Mouse (Mus musculus) thymus, postnatal 0 days (tissue): ENCODE results near the gene Schip1. TPM values are rescaled to one million over a fixed set of nuclear protein-coding genes. Genes with fewer than 3 reads are reported as not detected.

Experiments
- DNase-seq: peaks from one replicate; pipeline ENCODE4 v3.0.0-alpha.2; 2015; ENCODE audit warnings: low spot score
- polyA plus RNA-seq: library from polyadenylated mRNA; unstranded; fragments of >200 nt; fragmentation: Nextera tagmentation; extraction: Ambion mirVana; gene quantifications from 2 replicates; pipeline ENCODE4 v1.2.1, GENCODE M21; 2015

Schip1 gene
- polyA plus RNA-seq, 1 experiment from 2014 or later: 4.7 TPM

DNA sequence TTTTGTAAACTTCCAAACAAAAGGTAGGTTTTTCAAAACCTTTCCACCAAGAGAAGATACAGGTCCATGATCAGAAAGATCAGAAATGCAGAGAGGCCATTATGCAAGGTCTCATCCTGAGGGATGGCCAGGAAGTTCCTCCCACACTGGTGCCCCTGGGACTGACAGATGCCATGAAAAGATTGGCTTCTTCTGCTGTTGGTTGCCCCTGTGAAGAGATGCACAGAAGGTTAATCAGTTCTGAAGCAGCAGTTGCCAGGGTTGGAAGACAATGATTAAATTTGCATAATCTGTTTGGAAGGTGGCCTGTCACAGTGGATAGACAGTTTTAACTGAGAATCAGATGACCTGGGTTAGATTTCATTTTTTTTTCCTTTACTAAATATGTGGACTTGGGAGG is 319.1 kb downstream of the Schip1 start:
- DNase-seq: no peak

DNA sequence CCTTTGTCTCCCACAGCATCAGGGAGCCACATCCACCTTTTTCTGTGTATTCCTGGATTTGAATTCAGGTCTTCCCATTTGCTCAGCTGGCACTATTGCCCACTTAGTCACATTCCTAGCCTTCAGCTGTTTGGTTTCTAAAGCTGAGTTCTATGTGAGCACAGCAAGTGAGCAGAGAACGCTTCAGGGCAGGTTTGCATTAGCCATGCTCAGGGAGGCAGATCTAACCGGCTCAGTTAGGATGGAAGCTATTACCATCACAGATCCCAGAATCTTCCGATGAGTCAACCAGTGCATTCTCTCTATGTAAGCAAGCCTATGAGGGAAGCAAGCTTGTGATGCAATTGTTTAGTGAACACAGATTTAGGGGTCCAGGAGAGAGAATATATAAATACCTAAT is 320.9 kb downstream of the Schip1 start:
- DNase-seq: no peak

DNA sequence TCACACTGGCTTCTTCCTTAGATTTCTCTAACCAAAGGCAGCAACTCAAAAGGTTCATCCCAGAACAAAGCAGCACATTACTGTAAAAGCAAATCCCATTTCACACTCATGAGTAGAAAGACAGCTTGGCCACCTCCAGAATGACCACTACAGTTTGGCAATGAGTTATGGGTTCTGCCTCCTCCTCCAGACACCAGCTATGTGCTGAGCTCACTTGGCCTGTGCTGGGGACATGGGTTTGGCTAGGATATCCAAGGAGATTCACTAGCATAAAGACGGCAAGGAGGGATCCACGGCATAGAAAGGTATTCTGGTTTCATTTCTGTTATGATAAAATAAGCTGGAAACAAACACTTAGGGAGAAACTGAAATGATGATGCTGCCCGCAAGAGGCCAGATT is 323.4 kb downstream of the Schip1 start:
- no peak for DNase-seq

DNA sequence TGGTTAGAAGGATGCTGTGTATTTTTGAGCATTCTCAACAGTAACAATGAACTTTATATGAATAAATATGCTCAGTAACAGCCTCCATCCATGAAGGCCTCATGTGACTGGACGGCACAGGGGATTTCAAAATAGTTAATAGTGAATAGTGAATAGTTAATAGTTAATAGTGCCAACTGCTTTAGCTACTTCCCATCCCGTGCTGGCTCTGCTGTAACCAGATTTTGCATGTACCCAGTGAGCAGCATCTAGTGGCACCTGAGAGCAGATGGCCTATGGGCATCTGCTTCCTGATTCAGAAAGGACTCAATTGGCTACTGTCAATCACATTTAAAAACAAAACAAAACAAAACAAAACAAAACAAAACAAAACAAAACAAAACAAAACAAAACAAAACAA is 329.0 kb downstream of the Schip1 start:
- no peak for DNase-seq

DNA sequence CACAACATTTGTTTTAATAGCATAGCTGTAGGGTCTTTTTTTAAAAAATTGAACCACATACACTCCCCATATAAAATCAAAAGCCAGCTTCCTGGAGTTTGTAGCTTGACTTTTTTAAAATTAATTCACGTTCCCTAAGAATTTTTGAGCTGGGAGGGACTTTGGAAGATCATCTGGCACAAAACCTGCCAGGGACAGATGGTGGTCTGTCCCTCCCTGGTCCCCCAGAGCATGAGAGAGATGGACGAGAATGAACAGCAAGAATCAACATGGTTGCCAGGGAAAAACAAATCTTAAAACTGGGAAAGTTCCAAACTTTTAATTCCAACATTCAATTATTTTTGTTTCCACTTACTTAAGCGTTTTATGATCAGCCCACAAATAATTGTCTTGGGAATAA is 334.1 kb downstream of the Schip1 start:
- no peak for DNase-seq

DNA sequence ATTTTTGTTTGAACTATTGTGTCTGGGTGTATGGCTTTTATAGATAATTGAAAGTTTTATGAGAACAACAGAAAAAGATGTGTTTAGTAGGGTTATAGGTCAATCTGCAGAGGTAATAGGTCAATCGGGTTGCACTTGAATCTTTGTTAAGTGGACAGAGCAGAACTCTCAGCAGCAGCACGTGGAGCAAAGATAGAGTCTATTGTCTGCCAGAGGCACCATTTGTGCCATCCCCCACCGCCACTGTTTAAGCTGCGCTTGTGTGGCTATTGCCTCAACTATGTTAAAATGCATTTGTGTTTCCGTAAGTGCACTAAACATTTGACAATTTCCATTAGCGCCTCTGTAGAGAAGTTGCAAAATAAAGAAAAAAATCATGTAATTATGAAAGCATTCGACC is 335.5 kb downstream of the Schip1 start:
- no peak for DNase-seq

DNA sequence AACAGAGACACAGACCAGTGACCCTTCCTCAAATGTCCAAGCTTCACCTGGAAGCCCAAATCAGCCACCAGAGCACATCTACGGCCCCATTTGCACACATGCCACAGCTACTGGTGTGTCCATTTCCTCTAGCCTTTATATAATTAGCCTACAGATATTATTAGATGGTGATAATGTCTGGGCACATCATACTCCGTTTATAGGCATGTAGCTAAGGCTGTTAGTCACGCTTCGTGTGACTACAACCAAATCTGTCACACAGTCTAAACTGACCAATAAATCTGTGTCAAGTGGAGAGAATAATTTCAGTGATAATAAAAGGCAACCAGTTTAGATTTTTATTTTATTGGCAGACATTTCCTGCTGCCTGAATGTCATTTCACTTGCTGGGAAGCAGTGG is 338.7 kb downstream of the Schip1 start:
- no peak for DNase-seq

DNA sequence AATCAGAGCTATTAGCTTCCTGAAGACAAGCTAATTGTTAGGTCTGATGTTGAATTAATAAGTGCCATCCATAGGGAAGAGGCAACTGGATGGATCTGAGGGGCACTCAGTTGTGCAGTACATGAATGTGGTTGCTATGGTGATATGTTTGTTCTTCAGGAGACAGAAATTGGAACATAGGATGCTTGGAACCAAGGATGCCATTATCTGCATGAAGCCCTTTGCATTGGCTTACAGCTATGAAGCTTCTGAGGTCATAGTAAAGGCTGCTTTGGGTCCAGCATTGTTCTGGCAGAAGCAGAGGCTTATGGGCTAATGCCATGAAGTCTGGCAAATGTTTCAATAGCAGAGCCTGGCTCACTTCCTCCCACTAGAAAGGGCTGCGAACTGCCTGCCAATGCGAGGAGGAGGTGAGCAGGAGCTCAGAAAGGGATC is 339.2 kb downstream of the Schip1 start:
- DNase-seq: no peak

DNA sequence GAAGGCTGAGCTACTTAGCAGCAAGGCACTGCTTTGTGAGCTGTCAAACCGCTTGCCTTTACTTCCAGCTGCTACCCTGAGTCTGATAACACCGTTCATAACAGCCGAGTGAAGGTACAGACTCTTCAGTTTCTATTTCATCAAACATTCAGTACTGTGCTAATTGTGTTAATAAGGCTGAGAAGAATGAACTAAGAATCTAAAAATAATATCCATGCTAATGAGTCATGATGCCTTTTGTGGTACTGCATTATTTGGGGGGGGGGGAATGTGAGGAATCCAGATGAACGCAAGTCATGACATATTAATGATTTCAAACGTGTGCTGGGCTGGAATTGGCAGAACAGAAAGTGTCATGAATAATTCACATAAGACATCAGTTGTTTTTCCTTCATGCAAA is 341.1 kb downstream of the Schip1 start:
- no peak for DNase-seq

DNA sequence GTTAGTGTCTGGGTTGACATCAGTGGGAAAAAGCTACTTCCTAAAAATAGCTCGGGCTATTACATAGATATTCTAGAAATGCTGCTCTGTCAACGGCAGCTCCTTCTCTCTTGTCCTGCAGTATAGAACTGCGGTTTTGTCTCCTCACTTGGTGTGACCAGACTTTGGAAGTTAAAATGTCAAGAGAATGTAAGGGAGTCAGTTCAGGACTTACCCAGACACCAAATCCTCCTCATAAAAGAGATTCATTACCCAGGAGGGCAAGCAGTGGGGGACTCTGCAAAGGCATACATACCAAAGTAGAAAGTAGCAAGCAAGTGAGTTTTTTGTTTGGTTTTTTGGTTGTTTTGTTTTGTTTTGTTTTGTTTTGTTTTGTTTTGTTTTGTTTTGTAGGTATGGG is 347.7 kb downstream of the Schip1 start:
- no peak for DNase-seq

DNA sequence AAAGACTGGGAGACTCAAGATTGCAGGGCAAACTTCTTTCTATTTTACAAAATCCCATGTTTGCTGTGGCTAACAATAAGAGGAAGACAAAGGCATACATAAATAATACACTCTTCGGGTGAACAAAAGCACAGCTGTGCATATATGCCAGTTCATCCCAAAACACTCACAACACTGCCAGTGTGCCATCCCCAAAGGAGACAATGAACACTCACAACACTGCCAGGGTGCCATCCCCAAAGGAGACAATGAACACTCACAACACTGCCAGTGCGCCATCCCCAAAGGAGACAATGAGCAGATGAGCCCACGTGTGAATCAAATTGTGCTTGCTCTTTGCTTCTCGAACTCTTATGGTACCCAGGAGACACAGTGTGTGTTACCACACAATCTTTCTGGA is 355.2 kb downstream of the Schip1 start:
- DNase-seq: no peak

DNA sequence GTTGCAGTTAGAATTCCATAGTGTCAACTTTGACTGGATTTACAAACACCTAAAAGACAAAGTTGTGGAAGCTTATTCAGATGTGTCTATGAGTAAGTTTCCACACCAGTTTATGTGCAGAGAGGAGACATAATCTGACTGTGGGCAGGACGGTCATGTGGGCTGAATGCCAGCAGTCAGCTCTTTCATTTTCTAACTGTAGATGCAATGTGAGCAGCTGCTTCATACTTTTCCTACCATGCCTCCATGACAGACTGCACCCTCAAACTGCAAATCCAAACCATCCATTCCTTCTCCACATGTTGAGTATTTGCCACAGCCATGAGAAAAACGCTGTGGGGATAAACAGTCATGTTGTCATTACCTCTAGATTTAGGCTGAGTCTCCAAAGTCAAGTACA is 356.3 kb downstream of the Schip1 start:
- no peak for DNase-seq

DNA sequence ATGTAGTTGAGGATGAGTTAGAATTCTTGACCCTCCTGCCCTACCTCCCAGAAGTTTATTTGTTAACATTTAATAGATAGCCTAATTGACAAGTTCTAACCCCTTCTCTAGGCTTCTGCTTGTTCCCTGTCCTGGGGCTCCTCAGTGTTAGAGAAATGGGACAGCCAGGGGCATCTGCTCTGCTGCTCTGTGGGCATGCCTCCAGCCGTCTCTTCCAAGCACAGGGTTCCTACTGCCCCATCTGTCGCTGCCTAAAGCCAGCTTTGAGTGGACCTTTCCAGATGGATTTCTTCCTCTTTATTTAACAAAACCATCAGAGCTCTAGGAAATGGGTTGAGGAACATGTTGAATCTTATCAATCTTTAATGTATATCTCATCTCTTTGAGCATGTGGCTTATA is 357.2 kb downstream of the Schip1 start:
- no peak for DNase-seq

DNA sequence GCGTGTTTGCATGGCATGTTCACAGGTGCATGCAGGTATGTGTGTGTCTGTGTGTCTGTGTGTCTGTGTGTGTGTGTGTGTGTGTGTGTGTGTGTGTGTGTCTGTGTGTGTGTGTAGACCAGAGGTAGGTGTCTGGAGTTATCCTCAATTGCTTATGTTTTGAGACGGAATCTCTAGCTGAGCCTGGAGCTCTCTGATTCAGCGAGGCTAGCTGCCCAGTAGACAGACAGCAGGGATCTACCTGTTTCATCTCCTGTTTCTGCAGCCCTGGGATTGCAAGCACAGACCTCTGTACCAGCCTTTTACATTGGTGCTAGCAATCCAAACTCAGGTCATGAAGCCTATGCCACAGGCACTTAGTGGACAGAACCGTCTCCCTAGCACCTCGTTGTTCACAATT is 363.5 kb downstream of the Schip1 start:
- DNase-seq: no peak

DNA sequence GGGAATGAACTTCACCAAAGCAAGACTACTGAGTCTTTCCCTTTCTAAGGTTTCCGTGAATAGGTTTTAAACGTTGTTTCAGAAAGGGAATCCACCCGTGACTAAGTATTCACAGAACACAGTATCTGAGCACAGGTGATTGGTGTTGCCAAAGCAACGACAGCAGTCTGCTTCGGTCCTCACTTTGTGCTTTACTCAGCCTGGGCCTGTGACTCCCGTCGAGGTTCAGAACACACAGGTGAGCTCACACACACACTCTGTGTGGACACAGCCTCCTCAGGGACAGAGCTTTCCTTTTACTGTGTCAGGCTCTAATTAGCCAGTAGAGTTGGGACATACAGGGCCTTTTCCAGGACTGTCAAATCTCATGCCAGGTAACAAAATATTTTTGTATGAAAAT is 369.8 kb downstream of the Schip1 start:
- DNase-seq: no peak

DNA sequence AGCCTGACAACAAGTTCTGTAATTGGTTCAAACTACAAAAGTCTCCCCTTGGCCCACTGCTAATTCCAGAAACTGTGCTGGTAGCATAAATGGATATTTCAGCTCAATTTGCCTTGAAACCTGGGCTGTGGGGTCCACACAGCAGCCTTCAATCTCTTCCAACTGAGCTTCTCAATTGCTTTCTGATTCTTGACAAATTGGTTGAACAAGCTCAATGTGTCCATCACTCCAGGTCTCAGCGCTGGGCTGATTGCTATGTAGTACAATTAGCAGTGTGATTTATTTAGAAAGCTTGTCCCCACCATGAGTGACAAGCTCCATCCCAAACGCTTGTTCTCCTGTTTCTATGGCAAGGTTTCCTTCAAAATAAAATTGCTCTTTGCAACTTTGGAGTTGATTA is 370.3 kb downstream of the Schip1 start:
- DNase-seq: no peak

DNA sequence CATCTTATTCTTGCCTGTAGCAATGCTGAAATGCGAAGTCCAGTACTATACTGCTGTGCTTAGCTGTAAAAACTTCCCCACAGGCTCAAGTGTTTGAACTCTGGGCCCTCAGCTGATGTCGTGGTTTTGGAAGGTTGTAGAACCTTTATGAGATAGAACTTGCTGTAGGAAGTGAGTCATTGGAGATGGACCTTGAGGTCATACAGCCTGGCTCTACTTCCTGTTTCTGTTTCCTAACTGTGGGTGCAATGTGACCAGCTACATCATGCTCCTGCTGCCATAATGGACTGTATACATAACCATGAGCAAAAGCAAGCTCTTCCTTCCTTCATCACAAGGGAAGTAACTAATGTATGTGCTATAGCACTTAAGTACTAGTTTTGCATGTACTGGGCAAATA is 383.9 kb downstream of the Schip1 start:
- no peak for DNase-seq

DNA sequence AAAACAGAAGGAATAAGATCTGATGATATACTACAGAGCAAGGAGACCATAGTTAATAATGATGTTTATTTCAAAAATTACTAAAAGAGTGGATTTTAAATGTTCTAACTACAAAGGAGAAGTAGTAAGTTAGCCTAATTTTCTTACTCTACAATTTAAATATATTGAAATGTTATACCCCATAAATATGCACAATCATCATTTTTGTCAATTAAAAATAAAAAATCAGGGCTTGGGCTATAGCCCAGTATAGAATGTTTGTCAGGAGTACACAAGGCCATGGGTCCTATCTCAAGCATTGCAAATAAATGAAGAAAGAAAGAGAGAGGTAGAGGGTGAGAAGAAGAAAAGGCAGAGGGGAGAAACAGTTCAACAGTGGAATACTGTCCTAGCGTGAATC is 387.0 kb downstream of the Schip1 start:
- DNase-seq: no peak

DNA sequence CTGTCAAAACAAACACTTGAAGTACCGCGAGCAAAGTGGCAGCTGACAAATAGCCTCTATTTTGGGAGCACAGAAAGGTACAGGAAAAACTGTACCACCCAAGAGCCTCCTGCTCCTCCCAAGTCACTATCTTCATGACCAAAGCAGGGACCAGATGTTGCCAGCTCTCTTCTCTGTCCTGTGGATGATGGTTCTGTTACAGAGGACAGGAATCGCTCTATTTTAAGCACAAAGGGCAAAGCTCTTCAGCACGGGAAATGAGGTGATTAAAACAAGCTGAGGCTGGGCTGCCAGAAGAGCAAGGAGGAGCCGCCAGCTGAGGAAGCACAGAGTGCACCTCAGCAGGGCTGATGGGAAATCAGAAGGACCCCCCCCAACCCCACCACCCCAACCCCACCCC is 388.7 kb downstream of the Schip1 start:
- DNase-seq: no peak

DNA sequence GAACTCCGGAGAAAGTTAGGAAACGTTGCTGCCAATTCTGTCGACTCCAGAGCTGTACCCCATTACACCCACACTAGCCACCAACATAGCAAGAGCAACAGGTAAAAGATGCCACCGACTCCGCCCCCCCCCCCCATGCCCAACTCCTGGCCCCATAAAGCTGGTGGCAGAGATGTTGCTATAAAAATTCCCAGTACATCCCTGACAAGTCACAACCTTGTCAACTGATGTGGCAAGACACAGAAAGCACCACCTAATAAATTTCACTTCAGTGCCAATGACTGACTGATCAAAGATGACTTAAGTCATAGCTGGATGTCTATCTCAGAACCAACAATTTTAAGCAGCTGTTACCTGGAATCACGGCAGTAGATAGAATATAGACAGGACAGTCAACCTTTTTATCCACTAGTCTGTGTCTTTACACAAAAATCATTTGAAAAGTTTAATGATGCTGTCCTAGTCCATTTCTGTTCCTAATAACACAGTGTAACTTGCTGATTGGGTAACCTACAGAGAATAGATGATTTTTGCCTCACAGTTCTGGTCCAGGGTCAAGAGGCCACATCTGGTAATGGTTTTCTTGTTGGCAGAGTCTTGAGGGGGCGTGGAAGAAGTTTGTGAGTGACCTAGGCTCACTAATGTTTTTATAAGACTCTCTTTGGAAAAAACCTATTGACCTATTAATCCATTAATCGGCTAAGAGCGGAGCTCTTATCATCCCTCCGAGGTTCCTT is 389.3 kb downstream of the Schip1 start:
- no peak for DNase-seq

DNA sequence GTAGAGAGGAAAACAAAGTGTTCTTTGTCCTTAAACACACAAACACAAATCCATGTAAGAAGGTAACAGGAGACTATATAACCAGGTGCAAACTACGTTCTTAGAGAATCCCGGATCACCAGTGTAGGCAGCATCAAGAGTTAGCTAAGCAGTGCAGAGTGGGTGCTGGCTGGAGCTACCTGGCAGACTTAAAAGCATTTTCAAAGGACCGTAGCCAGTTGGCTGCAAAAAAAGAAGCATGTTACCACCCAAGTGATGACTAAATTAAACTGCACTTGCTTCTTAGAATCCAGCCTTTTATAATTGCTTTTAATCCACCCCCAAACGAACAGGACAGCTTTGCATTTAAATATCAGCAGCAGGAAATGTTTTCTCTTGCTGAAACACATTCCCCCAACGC is 402.0 kb downstream of the Schip1 start:
- no peak for DNase-seq

DNA sequence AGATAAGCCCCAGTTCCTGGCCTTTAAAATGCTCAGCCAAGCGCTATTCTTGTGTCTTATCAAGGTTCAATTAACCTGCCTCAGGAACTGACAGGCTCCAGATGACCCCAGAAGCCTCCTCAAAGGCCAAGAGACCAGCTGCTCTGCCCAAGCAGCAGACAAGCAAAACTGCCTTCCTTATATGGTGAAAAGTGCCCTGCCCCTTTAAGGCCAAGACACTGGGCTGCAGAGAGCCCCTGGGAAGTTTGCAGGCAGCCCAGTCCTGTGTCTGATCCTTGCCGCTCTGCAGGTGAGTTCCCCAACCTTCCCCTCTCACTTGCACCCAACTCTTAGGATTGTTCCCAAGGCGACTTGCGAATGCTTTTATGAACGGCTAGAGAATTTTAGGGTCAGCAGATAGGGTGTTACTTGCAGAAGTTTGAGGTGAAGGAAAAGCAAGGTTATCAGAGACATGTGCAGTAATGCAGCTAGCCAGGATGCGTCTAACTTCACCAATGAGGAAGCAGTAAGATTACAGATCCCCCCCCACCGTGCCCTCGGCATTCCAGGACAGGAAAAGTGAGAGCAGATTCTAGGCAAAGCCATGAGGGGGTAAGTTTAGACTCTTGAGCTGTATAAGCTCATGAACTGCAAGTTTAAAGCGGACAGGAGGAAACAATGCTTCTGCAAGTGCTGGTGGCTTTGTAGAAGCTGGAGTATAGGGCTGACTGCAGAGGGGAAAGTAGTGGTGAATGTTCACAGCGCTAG is 403.5 kb downstream of the Schip1 start:
- no peak for DNase-seq

DNA sequence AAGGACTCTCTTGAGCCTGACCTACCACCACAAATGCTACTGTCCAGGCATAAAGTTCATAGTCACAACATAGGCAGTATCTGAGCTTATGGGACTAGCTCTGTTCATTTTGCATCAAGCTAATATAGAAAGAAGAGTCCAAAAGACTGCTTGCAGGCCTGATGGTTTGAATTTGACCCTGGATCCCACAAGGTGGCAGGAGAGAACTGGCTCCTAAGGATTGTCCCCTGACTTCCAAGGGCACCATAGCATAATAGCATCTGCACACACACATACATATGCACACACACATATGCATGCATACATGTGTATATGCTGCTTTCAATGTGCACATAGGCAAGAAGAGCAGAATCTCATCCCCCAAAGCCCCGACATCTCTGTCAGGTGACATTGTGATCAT is 405.0 kb downstream of the Schip1 start:
- DNase-seq: no peak
